Mouse (Mus musculus): ENCODE results near the gene Lrrc27. TPM values are rescaled to one million over a fixed set of nuclear protein-coding genes. Genes with fewer than 3 reads are reported as not detected.

Gene Lrrc27
- polyA plus RNA-seq, 1 experiment from 2014 or later: 3.4 TPM

GRCm38 (mm10) chr7:139239432-139239831 is 26.6 kb downstream of the Lrrc27 start:
- H3K9ac ChIP-seq: no peak overlapping the region
- no peaks in the 10 kb centered on the region for H3K9me3 ChIP-seq (ENCODE audit: low read depth, low read length)
- no peak for TF ChIP-seq CTCF (IDR thresholded peaks at IDR 0.05; ENCODE audit: low read depth)
- no peak for ATAC-seq (ENCODE audit: insufficient read depth)
- peaks cover 8% of the 10 kb centered on the region for H3K4me1 ChIP-seq (ENCODE audit: insufficient read depth)
- H3K36me3 ChIP-seq (ENCODE audit: insufficient read depth): no peaks in the 10 kb centered on the region
- H3K27ac ChIP-seq (ENCODE audit: low read depth): no peak overlapping the region
- 61% methylated on average over 3 of the region's 3 CpGs for whole genome bisulfite sequencing
- no peak for DNase-seq
- H3K4me3 ChIP-seq (ENCODE audit: low read depth, low read length): no peak overlapping the region
- no peak overlapping the region for H3K4me2 ChIP-seq
- H3K27me3 ChIP-seq (ENCODE audit: insufficient read depth, low read length): no peaks in the 10 kb centered on the region

- TF ChIP-seq CTCF (IDR thresholded peaks at IDR 0.05; ENCODE audit: low read depth): no peak
- no peak overlapping the region for H3K27ac ChIP-seq (ENCODE audit: low read depth)
- WGBS: 62% methylated on average over 5 of the region's 5 CpGs
- ATAC-seq (ENCODE audit: insufficient read depth) (no peak), DNase-seq (no peak)
- H3K4me3 ChIP-seq (ENCODE audit: low read depth, low read length): no peak overlapping the region
- H3K9ac ChIP-seq: no peak overlapping the region
- no peaks in the 10 kb centered on the region for H3K27me3 ChIP-seq (ENCODE audit: insufficient read depth, low read length)
- no peaks in the 10 kb centered on the region for H3K9me3 ChIP-seq (ENCODE audit: low read depth, low read length)
- H3K4me1 ChIP-seq (ENCODE audit: insufficient read depth): peaks cover 23% of the 10 kb centered on the region
- no peaks in the 10 kb centered on the region for H3K36me3 ChIP-seq (ENCODE audit: insufficient read depth)
- H3K4me2 ChIP-seq: no peak overlapping the region
These were observed 33.3 kb downstream of the Lrrc27 start for GRCm38 (mm10) chr7:139246086-139246485.

GRCm38 (mm10) chr7:139246931-139247880 is 34.4 kb downstream of the Lrrc27 start:
- Histone ChIP-seq H3K4me1 (ENCODE audit: insufficient read depth) (peaks cover 34% of the 10 kb centered on the region), H3K27me3 (ENCODE audit: insufficient read depth, low read length) (no peaks in the 10 kb centered on the region), H3K9me3 (ENCODE audit: low read depth, low read length) (no peaks in the 10 kb centered on the region), H3K4me3 (ENCODE audit: low read depth, low read length) (peak overlapping the region; percentile 70), H3K9ac (peak overlapping the region; percentile 82), H3K36me3 (ENCODE audit: insufficient read depth) (no peaks in the 10 kb centered on the region), H3K27ac (ENCODE audit: low read depth) (peak overlapping the region; percentile 88), H3K4me2 (peak overlapping the region; percentile 94)
- no peak for TF ChIP-seq CTCF (IDR thresholded peaks at IDR 0.05; ENCODE audit: low read depth)
- ATAC-seq (ENCODE audit: insufficient read depth) (peak; percentile 59), DNase-seq (peak; percentile 67)
- 6% methylated on average over 38 of the region's 38 CpGs for WGBS

GRCm38 (mm10) chr7:139247881-139248614 is 35.3 kb downstream of the Lrrc27 start, which contains the start of gene Pwwp2b:
Pwwp2b (plus strand) TSS chr7:139248482.
- DNase-seq: peak; percentile 91
- peak within 1 kb of the TSS; percentile 82 for H3K9ac ChIP-seq
- ATAC-seq (ENCODE audit: insufficient read depth): peak; percentile 81
- H3K36me3 ChIP-seq (ENCODE audit: insufficient read depth): no peaks in the 10 kb centered on the region
- no peaks in the 10 kb centered on the region for H3K9me3 ChIP-seq (ENCODE audit: low read depth, low read length)
- peaks cover 42% of the 10 kb centered on the region for H3K4me1 ChIP-seq (ENCODE audit: insufficient read depth)
- H3K27ac ChIP-seq (ENCODE audit: low read depth): peak within 1 kb of the TSS; percentile 88
- TF ChIP-seq CTCF (IDR thresholded peaks at IDR 0.05; ENCODE audit: low read depth): no peak
- H3K27me3 ChIP-seq (ENCODE audit: insufficient read depth, low read length): no peaks in the 10 kb centered on the region
- H3K4me2 ChIP-seq: peak within 1 kb of the TSS; percentile 94
- under 1% methylated on average over 71 of the region's 72 CpGs for WGBS
- H3K4me3 ChIP-seq (ENCODE audit: low read depth, low read length): peak within 1 kb of the TSS; percentile 70

- H3K36me3 ChIP-seq (ENCODE audit: insufficient read depth): no peaks in the 10 kb centered on the region
- DNase-seq (peak; percentile 53), ATAC-seq (ENCODE audit: insufficient read depth) (peak; percentile 7; the same call in 1 of the 2 replicates)
- H3K9me3 ChIP-seq (ENCODE audit: low read depth, low read length): no peaks in the 10 kb centered on the region
- peak overlapping the region; percentile 88 for H3K27ac ChIP-seq (ENCODE audit: low read depth)
- 1% methylated on average over 45 of the region's 45 CpGs for WGBS
- peak overlapping the region; percentile 94 for H3K4me2 ChIP-seq
- peak overlapping the region; percentile 82 for H3K9ac ChIP-seq
- no peaks in the 10 kb centered on the region for H3K27me3 ChIP-seq (ENCODE audit: insufficient read depth, low read length)
- TF ChIP-seq CTCF (IDR thresholded peaks at IDR 0.05; ENCODE audit: low read depth): no peak
- H3K4me1 ChIP-seq (ENCODE audit: insufficient read depth): peaks cover 46% of the 10 kb centered on the region
- H3K4me3 ChIP-seq (ENCODE audit: low read depth, low read length): peak overlapping the region; percentile 70
These were observed 36.0 kb downstream of the Lrrc27 start for GRCm38 (mm10) chr7:139248615-139249405.

GRCm38 (mm10) chr7:139249406-139250210 is 36.8 kb downstream of the Lrrc27 start:
- Histone ChIP-seq H3K27me3 (ENCODE audit: insufficient read depth, low read length) (no peaks in the 10 kb centered on the region), H3K4me3 (ENCODE audit: low read depth, low read length) (peak overlapping the region; percentile 70), H3K4me2 (peak overlapping the region; percentile 94), H3K4me1 (ENCODE audit: insufficient read depth) (peaks cover 46% of the 10 kb centered on the region), H3K9ac (peak overlapping the region; percentile 82), H3K36me3 (ENCODE audit: insufficient read depth) (no peaks in the 10 kb centered on the region), H3K9me3 (ENCODE audit: low read depth, low read length) (no peaks in the 10 kb centered on the region), H3K27ac (ENCODE audit: low read depth) (peak overlapping the region; percentile 54; the same call in 1 of the 2 replicates)
- ATAC-seq (ENCODE audit: insufficient read depth): no peak
- WGBS: 29% methylated on average over 7 of the region's 7 CpGs
- no peak for DNase-seq
- no peak for TF ChIP-seq CTCF (IDR thresholded peaks at IDR 0.05; ENCODE audit: low read depth)

Data from lung, embryonic 14.5 days (tissue).